Mouse (Mus musculus) cerebellum, postnatal 25 days (tissue): Measurements from ENCODE around the gene Rassf8.

Source experiments
- DNase-seq, 2 experiments: peaks; one replicate each; pipeline ENCODE4 v3.0.0; 2021; ENCODE audit warnings: mixed read lengths in 2 of 2

Gene Rassf8

GRCm38 (mm10) chr6:145746132-145746849 is at the start of gene Rassf8:
Gene Rassf8, plus strand, starts transcription at chr6:145746748.
- peak; percentile 90 to 93 for DNase-seq

- DNase-seq: no peak
These were observed 45.5 kb upstream of the Rassf8 start for GRCm38 (mm10) chr6:145701021-145701540.

GRCm38 (mm10) chr6:145703667-145704066 is 42.9 kb upstream of the Rassf8 start:
- no peak for DNase-seq

GRCm38 (mm10) chr6:145709956-145710720 is 36.4 kb upstream of the Rassf8 start:
- no peak for DNase-seq

GRCm38 (mm10) chr6:145710797-145711196 is 35.8 kb upstream of the Rassf8 start:
- DNase-seq: peak in 1 of 2 experiments; percentile 26

- no peak for DNase-seq
These were observed 35.2 kb upstream of the Rassf8 start for GRCm38 (mm10) chr6:145711320-145711719.

- DNase-seq: no peak
These were observed 33.1 kb upstream of the Rassf8 start for GRCm38 (mm10) chr6:145713241-145714114.

- DNase-seq: no peak
These were observed 32.4 kb upstream of the Rassf8 start for GRCm38 (mm10) chr6:145714131-145714530.

GRCm38 (mm10) chr6:145722596-145722995 is 24.0 kb upstream of the Rassf8 start:
- DNase-seq: no peak

- no peak for DNase-seq
These were observed 23.3 kb upstream of the Rassf8 start for GRCm38 (mm10) chr6:145723131-145723863.

GRCm38 (mm10) chr6:145725849-145726248 is 20.7 kb upstream of the Rassf8 start:
- no peak for DNase-seq

- DNase-seq: no peak
These were observed 19.6 kb upstream of the Rassf8 start for GRCm38 (mm10) chr6:145726986-145727385.

- no peak for DNase-seq
These were observed 13.7 kb upstream of the Rassf8 start for GRCm38 (mm10) chr6:145732868-145733267.

- no peak for DNase-seq
These were observed 13.3 kb upstream of the Rassf8 start for GRCm38 (mm10) chr6:145733276-145733675.

GRCm38 (mm10) chr6:145733911-145734310 is 12.6 kb upstream of the Rassf8 start:
- no peak for DNase-seq

GRCm38 (mm10) chr6:145736099-145736498 is 10.4 kb upstream of the Rassf8 start:
- DNase-seq: no peak

GRCm38 (mm10) chr6:145739231-145739630 is 7.3 kb upstream of the Rassf8 start:
- no peak for DNase-seq

GRCm38 (mm10) chr6:145740011-145740410 is 6.5 kb upstream of the Rassf8 start:
- DNase-seq: no peak

- no peak for DNase-seq
These were observed 1.3 kb upstream of the Rassf8 start for GRCm38 (mm10) chr6:145745291-145745690.

GRCm38 (mm10) chr6:145746921-145747670 is 548 bp downstream of the Rassf8 start:
- DNase-seq: peak; percentile 60 to 69
